Mouse (Mus musculus) testis, adult 2 months (tissue): ENCODE measurements at regions not wholly inside any gene's neighbourhood (a gene's known extent, or its start where the extent isn't known, plus 50 kb on each side); places are given as distances from the start of the nearest gene placed in this dataset.

Source experiments
- H3K27ac ChIP-seq: fragments of 200-500 bp; 2 replicates; pipeline ENCODE4 v1.5.1; 2012; ENCODE audit warnings: low read depth, low read length; ENCODE audit not compliant: control insufficient read depth, insufficient read depth
- H3K27me3 ChIP-seq: fragments of 200-500 bp; 2 replicates; pipeline ENCODE4 v1.6.1; 2012; ENCODE audit warnings: mild to moderate bottlenecking, low read length, moderate library complexity; ENCODE audit not compliant: control insufficient read depth, insufficient read depth
- H3K36me3 ChIP-seq: fragments of 200-500 bp; 2 replicates; pipeline ENCODE4 v1.6.1; 2012; ENCODE audit warnings: mild to moderate bottlenecking, low read length; ENCODE audit not compliant: control insufficient read depth, insufficient read depth
- H3K4me1 ChIP-seq: fragments of 200-500 bp; 2 replicates; pipeline ENCODE4 v1.6.1; 2012; ENCODE audit warnings: low read length; ENCODE audit not compliant: control insufficient read depth, insufficient read depth
- H3K4me3 ChIP-seq: fragments of 200-500 bp; 2 replicates; pipeline ENCODE4 v1.5.1; 2012; ENCODE audit warnings: low read depth, mild to moderate bottlenecking, low read length, moderate library complexity, mixed read lengths; ENCODE audit not compliant: control insufficient read depth
- CTCF ChIP-seq: fragments of 200-500 bp; IDR thresholded peaks from 2 replicates; pipeline ENCODE4 v1.5.1; 2012; ENCODE audit warnings: low read depth, mild to moderate bottlenecking, inconsistent platforms, low read length, moderate library complexity; ENCODE audit not compliant: control insufficient read depth, insufficient read depth, insufficient replicate concordance
- POLR2A ChIP-seq: fragments of 200-500 bp; IDR thresholded peaks from 2 replicates; pipeline ENCODE4 v1.6.1; 2012; ENCODE audit warnings: low read depth, mild to moderate bottlenecking, inconsistent platforms, low read length, moderate library complexity; ENCODE audit not compliant: control insufficient read depth

GRCm38 (mm10) chr13:15802043-15802795 is 209.4 kb upstream of the Inhba start:
- Histone ChIP-seq H3K4me3 (peak overlapping the region; percentile 52), H3K4me1 (no peaks in the 10 kb centered on the region; the same call in 1 of the 2 replicates), H3K27me3 (no peaks in the 10 kb centered on the region), H3K27ac (no peak overlapping the region), H3K36me3 (no peaks in the 10 kb centered on the region)
- TF ChIP-seq CTCF, result no peak
- no peak; the same call in 1 of the 2 replicates for TF ChIP-seq POLR2A

- no peaks in the 10 kb centered on the region; the same call in 1 of the 2 replicates for H3K4me1 ChIP-seq
- H3K27me3 ChIP-seq, result no peaks in the 10 kb centered on the region
- H3K4me3 ChIP-seq, result no peak overlapping the region
- no peak overlapping the region for H3K27ac ChIP-seq
- no peak for TF ChIP-seq POLR2A
- TF ChIP-seq CTCF, result no peak
- H3K36me3 ChIP-seq, result no peaks in the 10 kb centered on the region
These were observed 207.7 kb upstream of the Inhba start for GRCm38 (mm10) chr13:15803965-15804364.

- TF ChIP-seq POLR2A, result no peak
- TF ChIP-seq CTCF, result no peak
- Histone ChIP-seq H3K4me1 (no peaks in the 10 kb centered on the region; the same call in 1 of the 2 replicates), H3K27ac (no peak overlapping the region), H3K36me3 (no peaks in the 10 kb centered on the region), H3K4me3 (no peak overlapping the region), H3K27me3 (no peaks in the 10 kb centered on the region)
These were observed 204.7 kb upstream of the Inhba start for GRCm38 (mm10) chr13:15806925-15807324.

GRCm38 (mm10) chr13:15822261-15822850 is 189.3 kb upstream of the Inhba start:
- TF ChIP-seq CTCF, result no peak
- TF ChIP-seq POLR2A, result no peak
- Histone ChIP-seq H3K4me1 (no peaks in the 10 kb centered on the region), H3K27me3 (no peaks in the 10 kb centered on the region), H3K4me3 (no peak overlapping the region), H3K27ac (no peak overlapping the region), H3K36me3 (no peaks in the 10 kb centered on the region)

DNA sequence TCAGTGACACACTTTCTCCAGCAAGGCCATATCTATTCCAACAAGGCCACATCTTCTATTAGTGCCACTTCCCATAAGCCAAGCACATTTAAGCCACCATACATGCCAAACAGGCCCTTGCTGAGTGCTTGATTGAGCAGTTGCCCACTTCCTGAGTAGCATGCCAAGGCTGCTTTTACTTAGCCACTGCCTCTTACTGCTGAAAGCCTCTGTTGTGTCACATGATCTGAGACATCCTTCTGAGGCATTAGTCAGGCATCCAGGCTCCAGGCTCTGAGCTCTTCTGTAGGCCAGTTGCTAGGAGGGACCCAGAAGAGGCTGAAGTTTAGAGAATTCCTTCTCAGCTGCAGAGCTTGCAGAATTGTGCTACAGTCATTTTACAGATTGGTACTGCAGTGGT is 165.8 kb upstream of the Inhba start:
- H3K27ac ChIP-seq, result no peak overlapping the region
- no peak for TF ChIP-seq CTCF
- no peak for TF ChIP-seq POLR2A

DNA sequence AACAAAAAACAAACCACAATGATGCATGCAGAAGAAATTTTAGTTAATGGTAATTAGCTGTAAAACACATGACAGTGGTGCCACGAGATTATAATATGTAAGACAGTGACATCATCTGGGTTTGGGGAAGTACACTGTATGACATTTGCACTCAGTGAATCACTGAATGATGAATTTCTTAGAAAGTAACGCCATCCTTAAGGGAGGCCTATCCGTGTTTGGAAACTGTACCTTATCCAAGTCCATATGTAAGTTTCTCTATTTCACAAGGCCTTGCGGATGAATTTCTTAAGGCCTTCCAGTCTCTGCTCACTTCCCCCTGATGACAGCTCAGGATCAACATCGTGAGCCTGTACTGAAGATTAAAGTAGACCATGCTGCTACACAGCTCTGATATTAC is 163.6 kb upstream of the Inhba start:
- no peaks in the 10 kb centered on the region for H3K4me1 ChIP-seq
- TF ChIP-seq CTCF, result no peak
- TF ChIP-seq POLR2A, result no peak
- H3K36me3 ChIP-seq, result no peaks in the 10 kb centered on the region
- H3K4me3 ChIP-seq, result no peak overlapping the region
- H3K27ac ChIP-seq, result no peak overlapping the region
- no peaks in the 10 kb centered on the region for H3K27me3 ChIP-seq

More for the DNA sequence above, 165.8 kb upstream of the Inhba start:
- H3K27me3 ChIP-seq, result no peaks in the 10 kb centered on the region
- H3K36me3 ChIP-seq, result no peaks in the 10 kb centered on the region
- no peak overlapping the region for H3K4me3 ChIP-seq
- H3K4me1 ChIP-seq, result no peaks in the 10 kb centered on the region

DNA sequence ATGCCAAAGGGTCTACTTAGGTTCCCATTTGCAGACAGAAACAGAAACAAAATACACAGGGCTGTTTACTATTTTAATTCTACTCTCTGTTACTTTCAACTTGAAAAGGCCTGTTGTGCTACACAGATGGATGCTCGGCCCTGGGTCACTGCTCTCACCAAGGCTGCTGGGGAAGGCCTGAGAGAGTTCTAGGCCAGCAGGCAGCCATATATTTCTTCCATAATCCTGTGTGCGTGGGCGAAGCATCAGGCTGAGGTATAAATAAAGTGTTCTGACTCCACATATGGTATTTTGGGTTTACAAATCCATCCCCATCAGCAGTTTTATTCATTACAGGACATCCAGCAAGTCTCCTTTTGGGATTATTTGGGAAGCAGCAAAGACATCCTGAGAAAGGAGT is 162.5 kb upstream of the Inhba start:
- no peak overlapping the region for H3K4me3 ChIP-seq
- H3K27ac ChIP-seq, result no peak overlapping the region
- no peaks in the 10 kb centered on the region for H3K4me1 ChIP-seq
- H3K36me3 ChIP-seq, result no peaks in the 10 kb centered on the region
- no peaks in the 10 kb centered on the region for H3K27me3 ChIP-seq
- no peak for TF ChIP-seq POLR2A
- TF ChIP-seq CTCF, result no peak
